Mouse (Mus musculus) cerebellum, postnatal 4 days (tissue): ENCODE measurements around the gene Rtn2.
"Not testable (repeated sequence)": the region's sequence is repeated elsewhere in the genome, so short reads cannot be mapped to it uniquely, and the experiment has no call there.

ENCODE experiments used
- DNase-seq, 2 experiments: peaks; one replicate each; pipeline ENCODE4 v3.0.0; 2022; ENCODE audit warnings: low spot score in 2 of 2, mixed read lengths in 1 of 2

The Rtn2 gene

GRCm38 (mm10) chr7:19268993-19269681, 13.3 kb upstream of the Rtn2 start:
- no peak for DNase-seq

GRCm38 (mm10) chr7:19269721-19270441, 12.5 kb upstream of the Rtn2 start:
- DNase-seq: no peak

- no peak for DNase-seq
Measured at GRCm38 (mm10) chr7:19270509-19271237, 11.8 kb upstream of the Rtn2 start.

GRCm38 (mm10) chr7:19271238-19272172, 10.9 kb upstream of the Rtn2 start, which contains the start of gene Vasp:
TSS of gene Vasp (minus strand) at chr7:19271817.
- DNase-seq: peak; percentile 38 to 63

GRCm38 (mm10) chr7:19272173-19272764, 10.2 kb upstream of the Rtn2 start:
- peak in 1 of 2 experiments; percentile 28 for DNase-seq

- no peak for DNase-seq
Measured at GRCm38 (mm10) chr7:19276253-19276652, 6.2 kb upstream of the Rtn2 start.

- DNase-seq: no peak
Measured at GRCm38 (mm10) chr7:19279052-19279451, 3.4 kb upstream of the Rtn2 start.

- DNase-seq: no peak
Measured at GRCm38 (mm10) chr7:19279581-19280114, 2.8 kb upstream of the Rtn2 start, which contains the start of gene Ppm1n. TSS of gene Ppm1n (minus strand) at chr7:19280064.

GRCm38 (mm10) chr7:19281680-19282304, 632 bp upstream of the Rtn2 start:
- DNase-seq: not testable (repeated sequence)

- DNase-seq: peak in 1 of 2 experiments; percentile 61
Measured at GRCm38 (mm10) chr7:19282791-19283405, 474 bp downstream of the Rtn2 start.

GRCm38 (mm10) chr7:19283406-19283804, 981 bp downstream of the Rtn2 start:
- no peak for DNase-seq

GRCm38 (mm10) chr7:19284763-19285162, 2.3 kb downstream of the Rtn2 start:
- peak; percentile 60 to 79 for DNase-seq

GRCm38 (mm10) chr7:19290969-19291596, 8.7 kb downstream of the Rtn2 start:
- peak in 1 of 2 experiments; percentile 20 for DNase-seq

- peak; percentile 98 to 99 for DNase-seq
Measured at GRCm38 (mm10) chr7:19295503-19296185, 13.2 kb downstream of the Rtn2 start.

GRCm38 (mm10) chr7:19297034-19297433, 14.6 kb downstream of the Rtn2 start:
- no peak for DNase-seq

GRCm38 (mm10) chr7:19297794-19298193, 15.4 kb downstream of the Rtn2 start:
- no peak for DNase-seq

GRCm38 (mm10) chr7:19299194-19299593, 16.8 kb downstream of the Rtn2 start:
- DNase-seq: peak in 1 of 2 experiments; percentile 51
